Mouse (Mus musculus) olfactory bulb, adult 2 months (tissue): ENCODE results near the gene Cdc14a.

ENCODE experiments used
- CTCF ChIP-seq: fragments of 200-500 bp; IDR thresholded peaks from 2 replicates; pipeline ENCODE4 v1.5.1; 2012; ENCODE audit warnings: low read depth, mild to moderate bottlenecking, low read length, moderate library complexity; ENCODE audit not compliant: insufficient read depth
- POLR2A ChIP-seq: fragments of 200-500 bp; IDR thresholded peaks from 2 replicates; pipeline ENCODE4 v1.6.1; 2012; ENCODE audit warnings: mild to moderate bottlenecking, low read depth, low read length, moderate library complexity; ENCODE audit not compliant: insufficient read depth

- TF ChIP-seq CTCF = no peak
- TF ChIP-seq POLR2A = no peak
Measured at GRCm38 (mm10) chr3:116242685-116243084, 181.1 kb downstream of the Cdc14a start.
